Mouse (Mus musculus): Measurements from ENCODE around the gene Ptk7.
A peak's percentile ranks its signal among the peaks of the same experiment; 100 is the strongest.

Ptk7 gene

DNA sequence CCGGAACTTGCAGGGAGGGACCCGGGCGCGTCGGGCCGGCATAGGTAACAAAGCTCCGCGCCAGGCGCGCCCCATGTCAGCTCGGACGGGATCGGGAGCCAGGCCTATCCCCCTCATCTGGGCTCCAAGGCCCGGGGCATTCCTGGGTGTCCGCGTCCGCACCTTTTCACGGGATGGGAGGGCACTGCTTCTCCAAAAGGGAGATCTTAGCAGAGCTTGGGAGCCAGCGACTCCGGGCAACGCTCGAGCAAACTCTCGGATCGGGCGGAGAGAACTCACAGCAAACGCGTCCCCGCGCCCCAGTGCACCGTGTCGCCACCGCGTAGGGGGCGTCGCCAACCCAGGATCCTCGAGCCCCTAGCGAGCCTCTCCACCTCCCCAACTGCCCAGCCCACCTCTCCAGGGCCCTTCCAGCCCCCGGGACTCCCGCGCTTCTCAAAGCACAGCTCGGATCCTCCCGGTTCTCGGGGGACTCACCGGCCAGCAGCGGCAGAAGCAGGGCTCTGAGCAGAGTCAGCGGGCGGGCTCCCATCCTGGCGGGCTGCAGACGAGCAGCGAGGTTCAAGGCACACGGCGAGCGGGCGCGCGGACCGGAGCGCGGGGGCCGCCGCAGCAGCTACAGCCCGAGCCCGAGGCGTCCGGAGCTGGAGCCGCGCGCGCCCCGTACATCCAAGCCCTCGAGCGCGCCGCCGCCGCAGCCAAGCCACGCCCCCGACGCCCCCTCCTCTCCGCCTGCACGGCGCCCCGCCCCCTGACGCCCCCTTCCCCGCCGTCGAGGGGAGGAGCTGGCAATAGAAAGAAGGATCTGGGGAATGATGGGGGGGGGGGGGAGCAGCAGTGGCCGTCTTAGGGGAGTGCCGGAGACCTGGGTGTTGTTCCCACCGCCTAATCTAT lies at the start of gene Ptk7:
Ptk7 (minus strand) TSS at position 714 of the 894 bp plus-strand sequence.
- DNase-seq (ENCODE audit: low spot score), result no peak

- DNase-seq (ENCODE audit: low spot score), result no peak
Observed at GRCm38 (mm10) chr17:46678911-46679310, 49.6 kb upstream of the Ptk7 start.

GRCm38 (mm10) chr17:46678416-46678815 lies 49.1 kb upstream of the Ptk7 start, which contains the start of gene Mea1:
TSS of gene Mea1 (plus strand) at chr17:46678793.
- DNase-seq (ENCODE audit: low spot score), result no peak

GRCm38 (mm10) chr17:46674530-46675283 lies 45.4 kb upstream of the Ptk7 start:
- DNase-seq (ENCODE audit: low spot score), result no peak

- peak; percentile 82 for DNase-seq (ENCODE audit: low spot score)
Observed at GRCm38 (mm10) chr17:46673850-46674529, 44.7 kb upstream of the Ptk7 start, which contains the start of gene Rrp36. TSS of gene Rrp36 (minus strand) at chr17:46674352.

DNA sequence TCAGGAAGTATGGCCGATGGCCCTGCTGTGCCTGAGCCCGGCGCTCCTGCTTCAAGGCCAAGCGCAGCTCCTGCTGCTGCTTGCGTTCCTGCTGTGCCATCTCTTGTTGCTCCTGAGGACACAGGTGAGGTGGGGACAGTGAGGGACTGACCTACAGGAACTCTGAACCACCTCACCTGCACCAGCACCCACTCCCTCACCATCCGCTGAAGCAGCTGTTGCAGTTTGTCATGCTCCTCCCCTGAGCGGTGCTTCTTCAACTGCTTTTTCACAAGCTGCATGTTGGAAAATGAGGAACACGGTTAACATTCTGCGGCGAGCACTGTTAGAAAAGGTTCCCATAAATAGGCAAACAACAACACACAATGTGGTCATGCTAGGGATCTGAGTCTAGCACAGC lies 40.6 kb upstream of the Ptk7 start:
- DNase-seq (ENCODE audit: low spot score), result no peak

- no peak for DNase-seq (ENCODE audit: low spot score)
Observed at GRCm38 (mm10) chr17:46667712-46668111, 38.4 kb upstream of the Ptk7 start.

GRCm38 (mm10) chr17:46662730-46663129 lies 33.4 kb upstream of the Ptk7 start:
- no peak for DNase-seq (ENCODE audit: low spot score)

GRCm38 (mm10) chr17:46661981-46662380 lies 32.7 kb upstream of the Ptk7 start:
- no peak for DNase-seq (ENCODE audit: low spot score)

DNA sequence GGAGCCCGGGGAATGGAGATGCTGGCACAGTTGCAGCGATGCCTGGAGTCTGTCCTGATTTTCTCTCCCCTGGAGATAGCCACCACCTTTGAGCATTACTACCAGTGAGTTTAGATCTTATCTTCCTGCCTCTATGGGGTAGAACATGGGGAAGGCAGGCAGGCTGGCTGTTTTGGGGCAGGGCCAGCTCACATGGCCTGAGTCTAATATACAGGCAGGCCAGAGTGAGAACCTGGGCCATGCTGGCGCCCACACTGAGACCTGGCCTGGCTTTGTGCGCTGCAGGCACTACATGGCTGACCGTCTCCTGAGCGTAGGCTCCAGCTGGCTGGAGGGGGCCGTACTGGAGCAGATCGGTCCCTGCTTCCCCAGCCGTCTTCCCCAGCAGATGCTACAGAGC lies 32.0 kb upstream of the Ptk7 start:
- DNase-seq (ENCODE audit: low spot score), result no peak

DNA sequence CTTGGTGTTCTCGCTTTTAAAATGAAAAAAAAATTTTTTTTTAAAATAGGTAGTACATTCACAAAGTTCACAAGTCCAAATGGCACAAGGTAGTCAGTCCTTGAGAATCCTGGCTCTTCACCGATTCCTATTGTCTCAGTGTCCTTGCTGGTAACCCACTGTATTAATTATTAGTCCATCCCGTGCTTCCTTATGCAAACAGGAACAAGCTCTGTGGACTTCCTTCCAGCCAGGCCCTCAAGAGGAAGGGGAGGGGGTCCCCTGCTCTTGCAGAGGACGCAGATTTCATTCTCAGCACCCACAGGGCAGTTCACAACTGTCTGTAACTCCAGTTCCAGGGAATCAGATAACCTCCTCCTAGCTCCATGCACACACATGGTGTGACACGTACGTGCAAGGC lies 26.8 kb upstream of the Ptk7 start:
- no peak for DNase-seq (ENCODE audit: low spot score)

DNA sequence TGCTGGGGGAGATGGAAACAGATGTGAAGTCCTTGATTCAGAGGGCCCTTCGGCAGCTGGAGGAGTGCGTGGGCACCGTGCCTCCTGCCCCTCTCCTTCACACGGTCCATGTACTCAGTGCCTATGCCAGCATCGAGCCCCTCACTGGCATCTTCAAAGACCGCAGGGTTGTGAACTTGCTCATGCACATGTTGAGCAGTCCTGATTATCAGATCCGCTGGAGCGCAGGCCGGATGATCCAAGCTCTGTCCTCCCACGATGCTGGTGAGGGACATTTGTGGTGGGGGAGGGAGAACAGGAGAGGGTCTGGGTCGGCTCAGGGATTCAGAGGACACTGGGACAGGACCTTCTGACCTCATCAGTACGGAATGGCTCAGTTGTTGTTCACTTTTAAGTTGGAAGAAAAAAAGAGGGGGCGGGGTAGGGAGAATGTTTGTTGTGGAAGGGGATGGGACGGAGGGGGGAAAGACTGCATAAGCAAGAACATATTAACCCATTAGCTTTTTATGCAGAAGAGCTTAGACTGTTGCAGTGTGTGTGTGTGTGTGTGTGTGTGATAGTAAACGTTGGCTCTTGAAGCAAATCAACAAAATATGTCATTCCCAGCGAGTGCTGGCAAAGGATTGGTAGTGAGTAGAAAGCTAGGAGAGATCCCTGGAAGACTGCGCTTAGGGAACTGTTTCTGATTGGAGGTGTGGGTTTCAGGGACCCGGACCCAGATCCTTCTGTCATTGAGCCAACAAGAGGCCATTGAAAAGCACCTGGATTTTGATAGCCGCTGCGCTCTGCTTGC lies 22.6 kb upstream of the Ptk7 start:
- no peak for DNase-seq (ENCODE audit: low spot score)

DNA sequence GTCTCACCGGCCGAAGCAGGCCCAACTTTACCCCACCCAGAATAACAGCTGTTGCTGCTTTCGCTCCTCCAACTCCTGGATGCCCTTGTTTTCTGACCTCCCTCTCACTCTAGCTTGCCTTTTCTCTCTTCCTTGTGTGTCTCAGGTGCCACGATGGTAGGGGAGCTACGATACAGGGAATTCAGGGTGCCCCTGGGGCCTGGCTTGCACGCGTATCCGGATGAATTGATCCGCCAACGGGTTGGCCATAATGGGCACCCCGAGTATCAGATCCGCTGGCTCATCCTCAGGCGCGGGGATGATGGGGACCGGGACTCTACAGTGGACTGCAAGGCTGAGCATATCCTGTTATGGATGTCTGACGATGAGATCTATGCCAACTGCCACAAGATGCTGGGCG lies 22.0 kb upstream of the Ptk7 start:
- no peak for DNase-seq (ENCODE audit: low spot score)

- peak; percentile 87 for DNase-seq (ENCODE audit: low spot score)
Observed at GRCm38 (mm10) chr17:46650232-46651031, 21.1 kb upstream of the Ptk7 start, which contains the start of gene Cul7. TSS of gene Cul7 (plus strand) at chr17:46650337.

- no peak for DNase-seq (ENCODE audit: low spot score)
Observed at GRCm38 (mm10) chr17:46649811-46650210, 20.5 kb upstream of the Ptk7 start.

- DNase-seq (ENCODE audit: low spot score), result no peak
Observed at GRCm38 (mm10) chr17:46648436-46648835, 19.1 kb upstream of the Ptk7 start.

- no peak for DNase-seq (ENCODE audit: low spot score)
Observed at GRCm38 (mm10) chr17:46647279-46647678, 18.0 kb upstream of the Ptk7 start.

- no peak for DNase-seq (ENCODE audit: low spot score)
Observed at GRCm38 (mm10) chr17:46646322-46646662, 17.0 kb upstream of the Ptk7 start.

DNA sequence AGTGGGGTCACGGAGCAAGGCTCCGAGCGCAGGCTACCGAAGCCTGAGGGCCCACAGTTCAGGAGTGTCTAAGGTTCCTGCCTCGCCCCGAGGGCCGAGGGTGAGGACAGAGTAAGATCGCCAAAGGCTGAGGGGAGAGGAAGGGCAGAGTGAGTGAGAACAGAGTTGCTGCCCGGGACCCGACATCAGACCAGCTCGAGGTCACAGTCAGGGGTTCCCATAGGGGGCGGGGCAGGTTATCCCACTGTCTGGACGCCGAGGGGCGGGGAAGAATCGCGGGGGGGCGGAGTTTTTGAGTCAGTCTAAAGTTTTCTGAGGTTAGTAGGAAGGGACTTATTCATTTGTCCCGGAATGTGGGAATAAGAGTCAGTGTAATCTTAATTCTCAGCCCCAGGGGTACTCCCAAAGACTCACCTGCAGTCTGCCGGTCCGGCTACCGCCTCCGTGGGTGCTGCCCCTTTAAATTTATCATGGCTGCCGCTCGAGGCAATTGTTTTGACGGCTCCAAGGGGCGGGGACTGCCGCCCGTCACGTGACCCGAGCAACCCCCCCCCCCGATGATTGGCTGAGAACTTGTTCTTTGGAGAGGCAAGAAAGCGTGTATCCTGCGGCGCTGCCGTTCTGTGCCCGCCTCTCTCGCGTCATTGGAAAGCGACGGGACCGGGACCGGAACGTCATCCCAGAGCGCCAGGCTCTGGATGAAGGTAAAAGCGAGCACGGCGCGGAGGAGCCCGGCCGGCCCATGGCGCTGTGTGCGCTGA lies 16.4 kb upstream of the Ptk7 start, which contains the start of the genes Klc4 and Mrpl2:
Klc4 (minus strand) TSS at position 462 of the 761 bp plus-strand sequence.
Mrpl2 (plus strand) TSS at position 669 of the 761 bp plus-strand sequence.
- DNase-seq (ENCODE audit: low spot score), result peak; percentile 97

Data from left cerebral cortex, adult 11 months (tissue).